Mouse (Mus musculus) small intestine, adult 2 months (tissue): Measurements from ENCODE around the gene Rbfox1.

Source experiments
- CTCF ChIP-seq: fragments of 200-500 bp; IDR thresholded peaks from 2 replicates; pipeline ENCODE4 v1.5.1; 2012; ENCODE audit warnings: low read depth, mild to moderate bottlenecking, control low read depth, inconsistent platforms, low read length, moderate library complexity, mixed read lengths; ENCODE audit not compliant: insufficient replicate concordance, insufficient read length; ENCODE audit errors: extremely low read depth
- POLR2A ChIP-seq: fragments of 200-500 bp; IDR thresholded peaks from 2 replicates; pipeline ENCODE4 v1.6.1; 2012; ENCODE audit warnings: low read depth, mild to moderate bottlenecking, control low read depth, inconsistent platforms, low read length, moderate library complexity

- TF ChIP-seq CTCF (no peak), POLR2A (no peak)
Measured at GRCm38 (mm10) chr16:6012853-6013252, 127.7 kb downstream of the Rbfox1 start.
